Mouse (Mus musculus): ENCODE measurements around the gene Tnfrsf9.

DNA sequence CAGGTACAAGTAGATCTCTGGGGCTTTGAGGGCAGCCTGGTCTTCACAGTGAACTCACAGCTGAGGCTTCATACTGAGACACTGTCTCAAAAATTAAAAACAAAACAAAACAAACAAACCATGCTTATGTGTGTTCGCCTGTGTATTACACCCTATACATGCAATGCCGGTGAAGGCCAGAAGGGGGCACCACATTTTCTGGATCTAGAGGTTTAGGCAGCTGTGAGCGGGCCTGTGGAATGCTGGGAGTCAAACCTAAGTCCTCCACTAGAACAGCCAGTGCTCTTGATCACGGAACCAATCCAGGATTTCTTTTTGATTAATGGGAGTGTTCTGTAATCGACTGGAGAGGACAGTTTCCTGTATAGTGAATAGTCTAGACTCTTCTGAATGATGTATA is 11.6 kb downstream of the Tnfrsf9 start:
- no peak for TF ChIP-seq CTCF (IDR thresholded peaks at IDR 0.05; ENCODE audit: insufficient read depth, low read length)
- no peak for TF ChIP-seq POLR2A (IDR thresholded peaks at IDR 0.05; ENCODE audit: borderline replicate concordance, extremely low read depth, low read depth, low read length)

All from lung, adult 2 months (tissue).